8 mouse cellular contexts compared by ENCODE assay signal in genomic region chr13:49326246-49327206, GRCm38 (mm10). TPM values are rescaled to one million over a fixed set of nuclear protein-coding genes. Genes with fewer than 3 reads are reported as not detected.
DNase-seq lines count a peak whose midpoint lies in the region; ATAC-seq and TF ChIP-seq lines count a peak whose summit lies in the region.

No protein-coding gene starts in this region.

- no peak for TF ChIP-seq EP300 in heart, postnatal 0 days (IDR thresholded peaks at IDR 0.05; ENCODE audit: low read depth)

- 58% methylated on average over 6 of the region's 6 CpGs for WGBS in heart, embryonic 10.5 days
- 59% methylated on average over 6 of the region's 6 CpGs for WGBS in heart, postnatal 0 days

- TF ChIP-seq CTCF in heart, postnatal 0 days (IDR thresholded peaks at IDR 0.05; ENCODE audit: low read depth): peak; percentile 66

- ATAC-seq in CD4-positive, CD25-positive, alpha-beta regulatory T cell, adult 4 months: peak; percentile 90
- ATAC-seq in heart, postnatal 0 days (ENCODE audit: insufficient read depth, low read depth): no peak
- ATAC-seq in monocyte, adult 5-6 weeks (replicated peaks; ENCODE audit: insufficient number of reproducible peaks, low FRiP score, low TSS enrichment, poor library complexity, severe bottlenecking): peak; percentile 76

- intact Hi-C loops in left cerebral cortex, postnatal 25 days (cut with DNase I): loop anchor here (2.0 kb wide), 1 partner anchor 54 kb away; no protein-coding TSS in a partner anchor

- no peak overlapping the region for H3K27ac ChIP-seq in heart, embryonic 10.5 days
- H3K27ac ChIP-seq in heart, postnatal 0 days (ENCODE audit: low read depth): no peak overlapping the region

- no peak overlapping the region for H3K4me2 ChIP-seq in heart, postnatal 0 days (ENCODE audit: low read depth, low read length)

- no peak overlapping the region for H3K9ac ChIP-seq in heart, postnatal 0 days (replicated peaks; ENCODE audit: low read depth, low read length)

- no peak overlapping the region for H3K4me3 ChIP-seq in heart, embryonic 10.5 days
- no peak overlapping the region for H3K4me3 ChIP-seq in heart, postnatal 0 days (ENCODE audit: low read depth, low read length)

- no peaks in the 10 kb centered on the region; the same call in 1 of the 2 replicates for H3K4me1 ChIP-seq in heart, embryonic 10.5 days
- no peaks in the 10 kb centered on the region for H3K4me1 ChIP-seq in heart, postnatal 0 days (ENCODE audit: control insufficient read depth, insufficient read depth)

- H3K9me3 ChIP-seq in heart, embryonic 10.5 days: no peaks in the 10 kb centered on the region
- no peaks in the 10 kb centered on the region for H3K9me3 ChIP-seq in heart, postnatal 0 days (replicated peaks; ENCODE audit: control insufficient read depth, low read length)

- no peaks in the 10 kb centered on the region for H3K27me3 ChIP-seq in heart, embryonic 10.5 days (ENCODE audit: insufficient read depth, poor library complexity, severe bottlenecking)
- H3K27me3 ChIP-seq in heart, postnatal 0 days (ENCODE audit: control insufficient read depth, insufficient read depth, low read length): no peaks in the 10 kb centered on the region

- DNase-seq in heart, adult 8-10 months (ENCODE audit: low spot score): peak; percentile 63
- DNase-seq in heart, embryonic 10.5 days (ENCODE audit: low spot score): no peak
- DNase-seq in cerebellum, adult 11 months: peak; percentile 51
- no peak for DNase-seq in heart, postnatal 0 days (ENCODE audit: low spot score)
- peak; percentile 64 to 66 for DNase-seq in left cerebral cortex, postnatal 25 days (ENCODE audit: low spot score in 2 of 2)
- peak; percentile 78 for DNase-seq in thymus, postnatal 4 days

- no peaks in the 10 kb centered on the region for H3K36me3 ChIP-seq in heart, embryonic 10.5 days
- no peaks in the 10 kb centered on the region for H3K36me3 ChIP-seq in heart, postnatal 0 days (replicated peaks; ENCODE audit: control insufficient read depth, insufficient read depth, low read length)

RNA-seq across cellular contexts. Expression of gene Fgd3, which starts 6.4 kb away (rescaled TPM):
- 1 to 10 TPM; 1.2 to 2.4 (median 1.7) TPM for total RNA-seq in heart, adult 8-10 months (2022)
- 0.26 and 0.45 TPM in 2 replicates for polyA plus RNA-seq in heart, embryonic 10.5 days (2016; fragmentation: Nextera tagmentation; extraction: Ambion mirVana)
- 10 to 100 TPM; 17.9 to 23.2 TPM for polyA plus RNA-seq in CD4-positive, CD25-positive, alpha-beta regulatory T cell, adult 4 months (2017; shearing (Covaris generic))
- 0.93 and 1.6 TPM in 2 replicates for total RNA-seq in heart, postnatal 0 days (2014; rRNA removed; ENCODE audit: low replicate concordance)
- 0.04 and 0.05 TPM in 2 replicates for polyA plus RNA-seq in heart, postnatal 0 days (2015; fragmentation: Nextera tagmentation; extraction: Ambion mirVana)
- total RNA-seq in left cerebral cortex, postnatal 25 days (2021): 1 to 10 TPM; 6.3 to 6.8 TPM
- 43.6 to 60.8 TPM (median 44.6 TPM) in 3 replicates for total RNA-seq in monocyte, adult 5-6 weeks (2017)

RNA-seq across cellular contexts. Expression of gene Bicd2, which starts 14.9 kb away (rescaled TPM):
- total RNA-seq in heart, adult 8-10 months (2022): 10 to 100 TPM; 67.9 to 79.2 (median 73.3) TPM
- polyA plus RNA-seq in heart, embryonic 10.5 days (2016; fragmentation: Nextera tagmentation; extraction: Ambion mirVana): 37.5 and 46.7 TPM in 2 replicates
- 1 to 10 TPM; 5.9 to 6.1 TPM for polyA plus RNA-seq in CD4-positive, CD25-positive, alpha-beta regulatory T cell, adult 4 months (2017; shearing (Covaris generic))
- total RNA-seq in heart, postnatal 0 days (2014; rRNA removed; ENCODE audit: low replicate concordance): 54.2 and 62.6 TPM in 2 replicates
- 43.5 and 45.4 TPM in 2 replicates for polyA plus RNA-seq in heart, postnatal 0 days (2015; fragmentation: Nextera tagmentation; extraction: Ambion mirVana)
- 10 to 100 TPM; 48.5 to 51.0 TPM for total RNA-seq in left cerebral cortex, postnatal 25 days (2021)
- 24.4 to 44.2 TPM (median 31.3 TPM) in 3 replicates for total RNA-seq in monocyte, adult 5-6 weeks (2017)

Comparison
In these comparisons a context has a peak if more than half of its experiments do, and no peak if none do; other contexts are left out.
1. DNase-seq: peak in heart, adult 8-10 months (single experiment), cerebellum, adult 11 months (single experiment), left cerebral cortex, postnatal 25 days (2 of 2) and thymus, postnatal 4 days (single experiment); none in heart, embryonic 10.5 days (single experiment) and heart, postnatal 0 days (single experiment).